Mouse (Mus musculus) hindbrain, embryonic 12.5 days (tissue): Measurements from ENCODE around the gene Zfhx3. TPM values are rescaled to one million over a fixed set of nuclear protein-coding genes. Genes with fewer than 3 reads are reported as not detected.

Experiments used
- ATAC-seq: fragments of 200-750 bp; cut with Nextera tagmentation; 2 replicates; pipeline ENCODE4 v1.8.0; 2017; ENCODE audit warnings: moderate TSS enrichment; ENCODE audit not compliant: low FRiP score
- H3K27ac ChIP-seq: fragments of 300-500 bp; sonication (generic); 2 replicates; pipeline ENCODE4 v1.5.1; 2016; ENCODE audit warnings: mild to moderate bottlenecking
- H3K27me3 ChIP-seq: fragments of 300-500 bp; sonication (generic); 2 replicates; pipeline ENCODE4 v1.6.1; 2016; ENCODE audit warnings: mild to moderate bottlenecking
- H3K36me3 ChIP-seq: fragments of 300-500 bp; sonication (generic); 2 replicates; pipeline ENCODE4 v1.6.1; 2016; ENCODE audit warnings: mild to moderate bottlenecking
- H3K4me1 ChIP-seq: fragments of 300-500 bp; sonication (generic); 2 replicates; pipeline ENCODE4 v1.6.1; 2016
- H3K4me2 ChIP-seq: fragments of 300-500 bp; sonication (generic); replicated peaks from 2 replicates; pipeline ENCODE4 v1.6.1; 2016; ENCODE audit warnings: mild to moderate bottlenecking
- H3K4me3 ChIP-seq: fragments of 300-500 bp; sonication (generic); 2 replicates; pipeline ENCODE4 v1.5.1; 2016; ENCODE audit warnings: mild to moderate bottlenecking
- H3K9ac ChIP-seq: fragments of 300-500 bp; sonication (generic); 2 replicates; pipeline ENCODE4 v1.6.1; 2016; ENCODE audit warnings: mild to moderate bottlenecking, moderate library complexity
- H3K9me3 ChIP-seq: fragments of 300-500 bp; sonication (generic); replicated peaks from 2 replicates; pipeline ENCODE4 v1.6.1; 2016; ENCODE audit warnings: mild to moderate bottlenecking
- WGBS: fragments of 180-500 bp; shearing (Covaris S2); methylation state at CpG from one replicate; pipeline ENCODE4 v1.1.7; 2016; 5-methylcytosine and 5-hydroxymethylcytosine counted together
- polyA plus RNA-seq: library from polyadenylated mRNA; unstranded; fragments of >200 nt; fragmentation: Nextera tagmentation; extraction: Ambion mirVana; gene quantifications from 2 replicates; pipeline ENCODE4 v1.2.1, GENCODE M21; 2016

Gene Zfhx3
- polyA plus RNA-seq, 1 experiment from 2014 or later = 56.8 TPM

- H3K4me1 ChIP-seq = peaks cover 88% of the 10 kb centered on the region
- peaks cover 2% of the 10 kb centered on the region; the same call in 1 of the 2 replicates for H3K27me3 ChIP-seq
- H3K9me3 ChIP-seq = no peaks in the 10 kb centered on the region
- WGBS = 11% methylated on average over 13 of the region's 13 CpGs
- no peaks in the 10 kb centered on the region for H3K36me3 ChIP-seq
- no peak for ATAC-seq
- no peak overlapping the region; the same call in 1 of the 2 replicates for H3K4me3 ChIP-seq
- H3K4me2 ChIP-seq = peak overlapping the region; percentile 96
- peak overlapping the region; percentile 100 for H3K27ac ChIP-seq
- H3K9ac ChIP-seq = peak overlapping the region; percentile 64
Measured at GRCm38 (mm10) chr8:108709928-108710606, 767.6 kb downstream of the Zfhx3 start.

GRCm38 (mm10) chr8:108710607-108711489 is 768.4 kb downstream of the Zfhx3 start:
- Histone ChIP-seq H3K9me3 (no peaks in the 10 kb centered on the region), H3K9ac (peak overlapping the region; percentile 64), H3K36me3 (no peaks in the 10 kb centered on the region), H3K27me3 (peaks cover 5% of the 10 kb centered on the region; the same call in 1 of the 2 replicates), H3K4me1 (peaks cover 94% of the 10 kb centered on the region), H3K4me3 (peak overlapping the region; percentile 5; the same call in 1 of the 2 replicates), H3K4me2 (peak overlapping the region; percentile 96), H3K27ac (peak overlapping the region; percentile 100)
- no peak for ATAC-seq
- 2% methylated on average over 8 of the region's 8 CpGs for WGBS

- Histone ChIP-seq H3K27ac (peak overlapping the region; percentile 100), H3K27me3 (peaks cover 6% of the 10 kb centered on the region), H3K4me2 (peak overlapping the region; percentile 96), H3K4me1 (peaks cover 95% of the 10 kb centered on the region), H3K4me3 (0 out of 2 replicates have a peak overlapping the region, but pooled peaks have one; percentile 5), H3K36me3 (no peaks in the 10 kb centered on the region), H3K9me3 (no peaks in the 10 kb centered on the region), H3K9ac (peak overlapping the region; percentile 64)
- no peak for ATAC-seq
- WGBS = 22% methylated on average over 5 of the region's 5 CpGs
Measured at GRCm38 (mm10) chr8:108711490-108711793, 769.0 kb downstream of the Zfhx3 start.

- H3K4me2 ChIP-seq = peak overlapping the region; percentile 96
- H3K27me3 ChIP-seq = peaks cover 11% of the 10 kb centered on the region
- peak overlapping the region; percentile 95 for H3K9ac ChIP-seq
- peak overlapping the region; percentile 100 for H3K27ac ChIP-seq
- ATAC-seq = no peak
- peaks cover 95% of the 10 kb centered on the region for H3K4me1 ChIP-seq
- H3K9me3 ChIP-seq = no peaks in the 10 kb centered on the region
- no peaks in the 10 kb centered on the region for H3K36me3 ChIP-seq
- 11% methylated on average over 14 of the region's 14 CpGs for WGBS
- H3K4me3 ChIP-seq = peak overlapping the region; percentile 18
Measured at GRCm38 (mm10) chr8:108712001-108712411, 769.6 kb downstream of the Zfhx3 start.

GRCm38 (mm10) chr8:108712607-108713006 is 770.2 kb downstream of the Zfhx3 start:
- no peaks in the 10 kb centered on the region for H3K9me3 ChIP-seq
- peak overlapping the region; percentile 96 for H3K4me2 ChIP-seq
- H3K4me1 ChIP-seq = peaks cover 95% of the 10 kb centered on the region
- WGBS = 23% methylated on average over 4 of the region's 4 CpGs
- peaks cover 15% of the 10 kb centered on the region for H3K27me3 ChIP-seq
- H3K4me3 ChIP-seq = no peak overlapping the region
- H3K36me3 ChIP-seq = no peaks in the 10 kb centered on the region
- peak overlapping the region; percentile 100 for H3K27ac ChIP-seq
- peak overlapping the region; percentile 95 for H3K9ac ChIP-seq
- no peak for ATAC-seq

- Histone ChIP-seq H3K27me3 (peaks cover 22% of the 10 kb centered on the region), H3K4me3 (peak overlapping the region; percentile 82), H3K4me1 (peaks cover 95% of the 10 kb centered on the region), H3K9me3 (no peaks in the 10 kb centered on the region), H3K27ac (peak overlapping the region; percentile 100), H3K4me2 (peak overlapping the region; percentile 96), H3K9ac (peak overlapping the region; percentile 95), H3K36me3 (no peaks in the 10 kb centered on the region)
- no peak for ATAC-seq
- WGBS = 4% methylated on average over 19 of the region's 19 CpGs
Measured at GRCm38 (mm10) chr8:108713346-108714142, 771.1 kb downstream of the Zfhx3 start.

GRCm38 (mm10) chr8:108714143-108714635 is 771.7 kb downstream of the Zfhx3 start:
- Histone ChIP-seq H3K27me3 (peaks cover 25% of the 10 kb centered on the region), H3K9ac (peak overlapping the region; percentile 95), H3K4me2 (peak overlapping the region; percentile 96), H3K27ac (peak overlapping the region; percentile 100), H3K36me3 (no peaks in the 10 kb centered on the region), H3K4me3 (peak overlapping the region; percentile 82), H3K9me3 (no peaks in the 10 kb centered on the region), H3K4me1 (peaks cover 95% of the 10 kb centered on the region)
- ATAC-seq = peak; percentile 39
- under 1% methylated on average over 21 of the region's 21 CpGs for WGBS

GRCm38 (mm10) chr8:108714636-108715415 is 772.4 kb downstream of the Zfhx3 start:
- H3K9ac ChIP-seq = peak overlapping the region; percentile 95
- no peaks in the 10 kb centered on the region for H3K9me3 ChIP-seq
- peak overlapping the region; percentile 100 for H3K27ac ChIP-seq
- peak; percentile 88 for ATAC-seq
- H3K4me2 ChIP-seq = peak overlapping the region; percentile 96
- H3K36me3 ChIP-seq = no peaks in the 10 kb centered on the region
- H3K4me3 ChIP-seq = peak overlapping the region; percentile 82
- WGBS = under 1% methylated on average over 50 of the region's 84 CpGs
- peaks cover 94% of the 10 kb centered on the region for H3K4me1 ChIP-seq
- H3K27me3 ChIP-seq = peaks cover 30% of the 10 kb centered on the region

- ATAC-seq = no peak
- Histone ChIP-seq H3K9ac (peak overlapping the region; percentile 95), H3K27me3 (peaks cover 37% of the 10 kb centered on the region), H3K36me3 (no peaks in the 10 kb centered on the region), H3K4me2 (peak overlapping the region; percentile 96), H3K4me3 (peak overlapping the region; percentile 82), H3K4me1 (peaks cover 94% of the 10 kb centered on the region), H3K9me3 (no peaks in the 10 kb centered on the region), H3K27ac (peak overlapping the region; percentile 100)
- WGBS = 8% methylated on average over 10 of the region's 11 CpGs
Measured at GRCm38 (mm10) chr8:108715416-108715948, 773.0 kb downstream of the Zfhx3 start.

GRCm38 (mm10) chr8:108716291-108716811 is 773.9 kb downstream of the Zfhx3 start:
- H3K9ac ChIP-seq = peak overlapping the region; percentile 56
- no peak for ATAC-seq
- no peaks in the 10 kb centered on the region for H3K9me3 ChIP-seq
- 33% methylated on average over 7 of the region's 7 CpGs for WGBS
- peak overlapping the region; percentile 100 for H3K27ac ChIP-seq
- H3K4me2 ChIP-seq = peak overlapping the region; percentile 96
- peaks cover 44% of the 10 kb centered on the region for H3K27me3 ChIP-seq
- H3K4me1 ChIP-seq = peaks cover 93% of the 10 kb centered on the region
- no peaks in the 10 kb centered on the region for H3K36me3 ChIP-seq
- H3K4me3 ChIP-seq = peak overlapping the region; percentile 82

GRCm38 (mm10) chr8:108717545-108717944 is 775.1 kb downstream of the Zfhx3 start:
- Histone ChIP-seq H3K27ac (peak overlapping the region; percentile 100; the same call in 1 of the 2 replicates), H3K4me1 (peaks cover 92% of the 10 kb centered on the region), H3K27me3 (peaks cover 50% of the 10 kb centered on the region), H3K4me3 (peak overlapping the region; percentile 82), H3K36me3 (no peaks in the 10 kb centered on the region), H3K9ac (peak overlapping the region; percentile 56), H3K4me2 (peak overlapping the region; percentile 96), H3K9me3 (no peaks in the 10 kb centered on the region)
- WGBS = 21% methylated on average over 8 of the region's 8 CpGs
- no peak for ATAC-seq
